Mouse (Mus musculus) urinary bladder, postnatal 25 days (tissue): ENCODE results near the gene Olfr630.
A peak's percentile ranks its signal among the peaks of the same experiment; 100 is the strongest.
"Not testable (repeated sequence)": the region's sequence is repeated elsewhere in the genome, so short reads cannot be mapped to it uniquely, and the experiment has no call there.

Experiments used
- DNase-seq: peaks from one replicate; pipeline ENCODE4 v3.0.0; 2022; ENCODE audit warnings: low spot score

Gene Olfr630

GRCm38 (mm10) chr7:103757233-103757632 lies at the start of gene Olfr630:
Gene Olfr630 (minus strand): TSS chr7:103757333.
- DNase-seq, result no peak

GRCm38 (mm10) chr7:103806856-103807255 lies 49.7 kb upstream of the Olfr630 start:
- DNase-seq, result peak; percentile 5

GRCm38 (mm10) chr7:103792669-103793388 lies 35.7 kb upstream of the Olfr630 start:
- no peak for DNase-seq

GRCm38 (mm10) chr7:103791721-103792120 lies 34.6 kb upstream of the Olfr630 start, which contains the start of gene Olfr67:
Gene Olfr67 (minus strand): TSS chr7:103791821.
- no peak for DNase-seq

- no peak for DNase-seq
These were observed 22.5 kb upstream of the Olfr630 start, which contains the start of gene Olfr68 for GRCm38 (mm10) chr7:103779598-103779997. Gene Olfr68 (minus strand): TSS chr7:103779698.

GRCm38 (mm10) chr7:103777652-103778051 lies 20.5 kb upstream of the Olfr630 start:
- DNase-seq, result not testable (repeated sequence)

GRCm38 (mm10) chr7:103771494-103771893 lies 14.4 kb upstream of the Olfr630 start, which contains the start of gene Olfr69:
Gene Olfr69 (minus strand): TSS chr7:103771594.
- no peak for DNase-seq

GRCm38 (mm10) chr7:103767687-103768086 lies 10.6 kb upstream of the Olfr630 start:
- not testable (repeated sequence) for DNase-seq

- DNase-seq, result not testable (repeated sequence)
These were observed 5.1 kb upstream of the Olfr630 start for GRCm38 (mm10) chr7:103762212-103762611.

GRCm38 (mm10) chr7:103744843-103745242 lies 12.3 kb downstream of the Olfr630 start, which contains the start of gene Olfr629:
Gene Olfr629 (minus strand): TSS chr7:103744943.
- no peak for DNase-seq

- no peak for DNase-seq
These were observed 27.1 kb downstream of the Olfr630 start, which contains the start of gene Olfr628 for GRCm38 (mm10) chr7:103730074-103730473. Gene Olfr628 (plus strand): TSS chr7:103730374.

GRCm38 (mm10) chr7:103716398-103716797 lies 40.7 kb downstream of the Olfr630 start:
- not testable (repeated sequence) for DNase-seq

- no peak for DNase-seq
These were observed 42.8 kb downstream of the Olfr630 start, which contains the start of gene Olfr243 for GRCm38 (mm10) chr7:103714371-103714770. Gene Olfr243 (plus strand): TSS chr7:103714671.

GRCm38 (mm10) chr7:103712024-103712423 lies 45.1 kb downstream of the Olfr630 start:
- peak; percentile 2 for DNase-seq
